Mouse (Mus musculus) leukemia stem cell, adult 10-12 weeks (primary cell): Measurements from ENCODE around the gene Git2. TPM values are rescaled to one million over a fixed set of nuclear protein-coding genes. Genes with fewer than 3 reads are reported as not detected.

Experiments used
- polyA plus RNA-seq: library from polyadenylated mRNA; stranded (reverse); fragments of >175 nt; gene quantifications from 2 replicates; pipeline ENCODE4 v1.2.3, GENCODE M21; 2012; ENCODE audit warnings: low replicate concordance

Git2 gene
- polyA plus RNA-seq: 91.6 and 159 TPM in 2 replicates

DNA sequence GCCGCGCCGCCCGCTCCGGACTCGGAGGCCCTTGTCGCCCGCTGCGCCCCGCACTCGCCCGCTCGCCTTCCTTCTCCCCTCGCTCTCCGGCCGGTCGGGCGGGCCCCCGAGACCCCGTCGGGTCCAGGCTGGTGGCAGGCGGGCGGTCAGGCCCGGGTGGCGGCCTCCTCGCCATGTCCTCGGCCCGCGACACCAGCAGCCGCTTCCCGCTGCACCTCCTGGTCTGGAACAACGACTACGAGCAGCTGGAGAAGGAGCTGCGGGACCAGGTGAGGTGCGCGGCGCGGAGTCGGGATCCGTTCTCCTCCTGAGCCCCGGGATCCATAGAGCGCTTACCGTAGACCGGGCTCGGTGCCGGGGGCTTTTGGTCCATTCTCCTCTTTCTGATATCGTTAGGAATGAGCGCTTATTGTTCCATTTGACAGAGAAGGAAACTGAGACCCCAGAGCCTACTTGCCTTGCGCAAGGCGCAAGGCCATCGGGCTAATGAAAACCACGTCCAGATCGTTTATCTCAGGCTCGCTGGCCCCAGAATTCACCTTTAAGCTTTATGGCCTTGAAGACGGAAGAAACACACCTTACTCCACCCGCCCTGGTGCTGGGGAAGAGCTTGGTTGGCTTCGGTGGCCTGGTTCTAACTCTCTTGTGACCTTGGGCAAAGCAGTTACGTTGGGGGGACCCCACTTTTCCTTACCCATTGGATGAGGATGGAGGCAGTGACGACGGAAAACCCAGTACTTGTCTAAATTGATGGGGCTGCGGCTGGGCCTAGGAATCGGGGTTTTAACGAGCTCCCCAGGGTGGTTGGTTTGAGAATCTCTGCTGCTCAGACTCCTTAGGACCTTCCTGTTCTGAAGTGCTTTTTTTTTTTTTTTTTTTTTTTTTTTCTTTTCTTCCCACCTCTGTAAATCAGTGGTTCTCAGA is at the start of gene Git2:
Gene Git2 (minus strand): TSS at position 462 of the 924 bp plus-strand sequence.

DNA sequence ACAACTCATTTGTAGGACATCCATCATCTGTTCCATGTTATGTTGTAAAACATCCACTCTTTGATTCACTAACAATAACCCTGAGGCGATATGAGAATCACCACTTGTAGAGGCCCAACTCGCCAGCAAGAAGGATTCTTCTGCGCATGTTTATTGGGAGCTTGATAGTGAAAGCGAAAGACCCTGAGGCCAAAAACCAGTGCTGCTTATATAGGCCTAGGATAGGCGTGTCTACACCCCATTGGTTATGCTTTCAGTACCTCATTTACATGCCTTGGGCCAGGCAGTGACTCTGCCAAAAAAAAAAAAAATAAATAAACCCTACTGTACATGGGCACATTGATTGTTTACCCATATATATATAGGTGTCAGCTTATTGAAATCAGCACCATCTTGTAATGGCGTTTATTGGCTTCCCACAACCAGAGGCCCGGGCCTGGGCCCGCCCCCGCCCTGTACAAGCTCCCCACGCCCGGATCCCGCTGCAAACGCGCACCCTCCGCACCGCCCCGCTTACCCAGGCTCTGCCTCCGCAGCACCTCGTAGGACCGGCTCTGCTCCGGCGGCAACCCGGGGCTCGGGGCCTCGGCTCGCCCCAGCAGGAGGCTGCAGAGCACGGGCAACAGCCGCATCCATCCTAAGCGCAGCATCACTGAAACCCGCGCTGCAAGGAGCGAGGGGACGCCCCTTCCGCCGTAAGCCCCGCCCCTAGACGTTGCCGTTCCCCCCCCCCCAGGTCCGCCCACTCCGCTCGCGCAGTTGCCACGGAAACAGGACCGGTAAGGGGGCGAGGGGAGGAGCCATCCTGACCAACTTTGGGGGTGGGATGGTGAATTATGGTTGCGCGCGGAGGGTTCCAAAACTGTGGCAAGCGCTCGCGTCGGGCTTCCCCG is 47.7 kb upstream of the Git2 start, which contains the start of gene 1500011B03Rik:
Gene 1500011B03Rik (minus strand): TSS at position 673 of the 893 bp plus-strand sequence.

DNA sequence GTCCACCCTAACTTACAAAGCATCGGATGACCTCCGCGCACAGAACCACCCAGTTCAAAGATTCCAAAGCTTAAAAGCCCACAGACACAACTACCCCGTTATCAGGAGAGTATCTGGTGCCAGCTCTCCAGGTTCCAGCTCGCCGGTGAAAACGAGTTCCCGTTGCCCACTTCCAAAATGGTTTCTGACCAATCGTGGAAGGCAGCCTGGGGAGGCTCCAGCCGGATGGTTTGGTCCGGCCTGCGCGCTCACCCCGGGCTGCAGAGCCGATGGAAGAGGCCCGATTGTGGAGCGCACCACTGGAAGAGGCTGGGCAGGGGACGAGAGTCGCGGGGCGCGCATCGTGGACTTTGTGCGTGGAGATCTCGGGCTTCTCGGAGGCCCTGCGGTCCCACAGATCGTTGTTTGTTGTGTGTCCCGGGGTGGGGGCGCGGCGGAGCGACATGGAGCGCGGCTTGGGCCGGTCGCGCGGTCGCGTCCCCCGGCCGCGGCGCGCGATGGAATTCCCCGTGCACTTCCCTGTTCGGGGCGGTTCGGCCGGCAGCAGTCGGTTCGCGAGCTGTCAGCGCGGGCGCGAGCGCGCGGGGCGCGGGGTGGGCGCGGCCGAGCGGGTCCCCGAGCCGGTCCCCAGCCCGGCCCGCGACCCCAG is 790 bp downstream of the Git2 start, which contains the start of gene Ankrd13a:
Gene Ankrd13a (plus strand): TSS at position 275 of the 649 bp plus-strand sequence.

DNA sequence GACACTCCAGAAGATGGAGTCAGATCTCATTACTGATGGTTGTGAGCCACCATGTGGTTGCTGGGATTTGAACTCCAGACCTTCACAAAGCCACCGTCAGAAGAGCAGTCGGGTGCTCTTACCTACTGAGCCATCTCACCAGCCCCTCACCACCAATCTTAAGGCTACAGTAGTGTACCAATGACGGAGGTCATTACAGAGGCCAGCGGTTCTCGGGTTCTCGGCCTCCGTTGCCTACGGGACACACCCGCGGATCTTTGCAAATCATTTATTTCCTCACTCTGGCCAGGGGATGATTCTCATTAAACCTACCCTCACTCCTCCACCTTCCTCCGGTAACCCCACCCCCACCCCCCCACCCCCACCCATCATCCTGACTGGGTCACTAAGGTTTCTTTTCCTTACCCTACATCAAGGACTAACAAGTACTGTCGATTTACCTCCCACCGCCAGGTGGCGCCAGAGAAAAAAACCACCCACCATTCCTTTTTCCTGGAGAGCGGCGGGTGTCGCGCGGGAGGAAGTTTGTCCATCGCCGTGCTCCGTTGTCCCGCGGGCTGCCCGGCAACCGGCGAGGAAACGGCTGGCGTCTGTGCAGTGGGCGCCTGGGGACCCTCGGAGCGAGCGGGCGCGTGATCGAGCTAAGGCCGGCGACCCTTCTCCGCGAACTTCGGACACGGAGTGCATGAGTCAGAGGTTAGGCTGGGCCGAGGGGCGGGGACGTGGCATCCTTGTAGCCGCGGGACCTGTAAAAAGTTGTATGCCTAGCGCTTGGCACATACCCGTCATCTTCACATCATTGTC is 67.8 kb downstream of the Git2 start, which contains the start of gene Tchp:
Gene Tchp (plus strand): TSS at position 496 of the 804 bp plus-strand sequence.

DNA sequence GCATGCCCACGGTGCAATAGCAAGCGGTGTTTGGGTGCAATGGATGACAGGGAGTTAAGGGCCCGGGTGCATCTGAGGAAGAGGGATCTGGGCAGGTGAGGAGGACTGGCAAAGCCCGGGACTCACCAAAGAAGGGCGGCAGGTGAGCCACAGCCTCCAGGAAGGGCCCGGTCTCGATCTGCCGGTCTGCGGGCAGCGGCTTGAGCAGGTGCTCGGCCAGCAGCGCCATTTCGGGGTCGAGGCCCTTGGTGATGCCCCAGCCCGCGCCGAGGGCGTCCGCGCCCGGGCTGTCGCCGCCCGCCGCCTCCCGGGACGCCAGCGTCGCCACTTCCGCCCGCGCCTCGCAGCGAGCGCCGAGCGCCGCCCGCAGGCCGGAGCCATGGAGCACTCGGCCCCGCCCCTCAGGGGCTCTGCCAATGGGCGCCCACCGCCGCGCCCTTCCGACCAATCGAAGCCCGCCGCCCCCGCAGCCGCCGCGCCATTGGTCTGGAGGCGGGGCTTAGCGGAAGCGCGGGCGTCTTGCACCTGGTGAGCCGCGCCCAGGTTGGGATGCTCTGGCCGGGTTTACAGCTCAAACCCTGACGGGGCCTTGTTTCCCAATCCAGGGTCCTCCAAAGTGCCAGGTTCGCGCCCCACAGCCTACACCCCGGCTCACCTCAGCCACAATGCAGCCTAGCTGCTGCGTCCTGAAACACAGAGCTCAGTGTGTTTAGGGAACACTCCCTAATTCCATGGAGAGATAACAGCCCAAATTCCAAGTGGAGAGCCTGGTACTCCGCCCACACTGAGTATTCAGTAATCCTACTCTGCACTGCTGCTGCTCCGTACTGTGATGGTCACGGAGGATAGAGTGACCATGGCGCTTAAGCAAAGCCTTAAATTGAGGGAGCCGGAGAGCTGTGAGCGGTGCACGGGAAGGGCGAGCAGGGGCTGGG is 84.4 kb downstream of the Git2 start, which contains the start of gene Gltp:
Gene Gltp (minus strand): TSS at position 352 of the 935 bp plus-strand sequence.

Other genes with a start within 250 kb of the Git2 start
- gene Fam222a, start 207.5 kb downstream of the Git2 start, polyA plus RNA-seq: 2.7 and 3.6 TPM in 2 replicates
- 1.1 and 2.2 TPM in 2 replicates for gene Trpv4, start 117.1 kb downstream of the Git2 start, polyA plus RNA-seq
- 39.7 and 55.5 TPM in 2 replicates for gene Gltp, start 84.5 kb downstream of the Git2 start, polyA plus RNA-seq
- gene Tchp, start 67.8 kb downstream of the Git2 start, polyA plus RNA-seq: 10.7 and 24.2 TPM in 2 replicates
- gene Ankrd13a, start 840 bp downstream of the Git2 start, polyA plus RNA-seq: 404 and 610 TPM in 2 replicates
- gene 1500011B03Rik, start 48.0 kb upstream of the Git2 start, polyA plus RNA-seq: 55.5 and 108 TPM in 2 replicates
- not detected in 2 replicates for gene 4930519G04Rik, start 78.1 kb upstream of the Git2 start, polyA plus RNA-seq
- gene Gm9936, start 83.2 kb upstream of the Git2 start, polyA plus RNA-seq: not detected in 2 replicates
- 0.62 and 0.63 TPM in 2 replicates for gene Oasl2, start 121.4 kb upstream of the Git2 start, polyA plus RNA-seq
- gene Oasl1, start 147.7 kb upstream of the Git2 start, polyA plus RNA-seq: 37.9 and 76.2 TPM in 2 replicates
- 43.8 and 58.4 TPM in 2 replicates for gene 2210016L21Rik, start 166.6 kb upstream of the Git2 start, polyA plus RNA-seq
- gene Hnf1a, start 195.6 kb upstream of the Git2 start, polyA plus RNA-seq: 0.20 and 0.42 TPM in 2 replicates
- 22.8 and 50.6 TPM in 2 replicates for gene Sppl3, start 235.6 kb upstream of the Git2 start, polyA plus RNA-seq